Mouse (Mus musculus): ENCODE measurements around the gene Fam214b.

DNA sequence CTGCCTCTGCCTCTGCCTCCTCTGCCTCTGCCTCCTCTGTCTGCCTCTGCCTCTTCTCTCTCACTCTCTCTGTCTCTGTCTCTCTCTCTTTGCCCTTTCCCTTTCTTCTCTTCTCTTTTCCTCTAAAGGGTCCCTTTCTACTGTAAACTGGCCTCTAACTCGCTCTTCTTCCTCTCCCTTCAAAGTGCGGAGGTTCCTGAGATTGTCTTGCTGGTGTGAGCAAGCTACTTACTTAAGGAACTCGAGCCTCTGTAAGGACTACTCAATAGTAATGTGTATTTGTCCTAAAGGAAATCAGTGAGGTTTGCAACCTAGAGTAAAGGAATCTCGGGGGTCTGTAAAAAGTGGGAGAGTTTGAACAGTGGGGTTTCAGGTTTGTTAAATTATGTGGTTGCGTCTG lies 587 bp upstream of the Fam214b start:
- TF ChIP-seq GATA1 (IDR thresholded peaks at IDR 0.05; ENCODE audit: borderline replicate concordance, low read length) (no peak), FLI1 (IDR thresholded peaks at IDR 0.05; ENCODE audit: low read length) (no peak)

Data from megakaryocyte, embryonic 14.5 days (primary cell).